ENCODE assay signal across 8 mouse cellular contexts in the genomic region with DNA sequence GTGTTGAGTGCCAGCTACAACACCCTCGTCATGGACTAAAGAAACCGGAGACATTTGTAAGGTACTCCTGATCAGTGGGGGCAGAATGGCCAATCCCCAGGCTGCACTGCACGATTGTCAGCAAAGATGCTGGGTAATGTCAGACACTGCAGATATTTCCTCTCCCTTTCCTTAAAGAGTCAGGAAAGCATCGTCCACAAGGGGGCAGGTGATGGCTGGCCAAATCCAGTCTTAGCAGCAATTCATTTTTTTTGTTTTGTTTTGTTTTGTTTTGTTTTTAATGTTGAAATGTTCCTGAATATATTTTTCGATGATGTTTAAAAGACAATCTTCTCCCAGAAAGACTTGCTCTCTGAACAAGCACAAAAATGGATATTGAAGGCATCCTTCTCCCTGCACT. TPM values are rescaled to one million over a fixed set of nuclear protein-coding genes. Genes with fewer than 3 reads are reported as not detected.
DNase-seq lines count a peak whose midpoint lies in the region; ATAC-seq and TF ChIP-seq lines count a peak whose summit lies in the region.
"Had no signal": no experiment of that assay in that cellular context is flagged by ENCODE, and none has a peak within 500 bp of the region (broad histone marks: within the 10 kb centered on the region; RNA-seq: fewer than 3 reads in every experiment).

No protein-coding gene starts in this region.

- H3K4me3 ChIP-seq in hindbrain, postnatal 0 days (ENCODE audit: low read length): no peak overlapping the region
- no peak overlapping the region for H3K4me3 ChIP-seq in hindbrain, embryonic 10.5 days
- H3K4me3 ChIP-seq in thymus, adult 2 months (ENCODE audit: control insufficient read depth, insufficient read depth, low read length): no peak overlapping the region
- no peak overlapping the region for H3K4me3 ChIP-seq in embryonic facial prominence, embryonic 10.5 days

- H3K36me3 ChIP-seq in hindbrain, postnatal 0 days (ENCODE audit: insufficient read depth, low read length): no peaks in the 10 kb centered on the region
- H3K36me3 ChIP-seq in hindbrain, embryonic 10.5 days: no peaks in the 10 kb centered on the region
- no peaks in the 10 kb centered on the region for H3K36me3 ChIP-seq in thymus, adult 2 months (ENCODE audit: control insufficient read depth, insufficient read depth, low read length)
- no peaks in the 10 kb centered on the region for H3K36me3 ChIP-seq in embryonic facial prominence, embryonic 10.5 days (replicated peaks)

- H3K27me3 ChIP-seq in hindbrain, postnatal 0 days (ENCODE audit: insufficient read depth, low read length): no peaks in the 10 kb centered on the region
- no peaks in the 10 kb centered on the region for H3K27me3 ChIP-seq in hindbrain, embryonic 10.5 days (ENCODE audit: insufficient read depth, poor library complexity, severe bottlenecking)
- no peaks in the 10 kb centered on the region for H3K27me3 ChIP-seq in thymus, adult 2 months (ENCODE audit: control insufficient read depth, insufficient read depth, low read length)
- no peaks in the 10 kb centered on the region for H3K27me3 ChIP-seq in embryonic facial prominence, embryonic 10.5 days (replicated peaks; ENCODE audit: low read depth, poor library complexity, severe bottlenecking)

- 43% methylated on average over 5 of the region's 5 CpGs for WGBS in hindbrain, postnatal 0 days
- WGBS in hindbrain, embryonic 10.5 days: 53% methylated on average over 5 of the region's 5 CpGs
- 42% methylated on average over 5 of the region's 5 CpGs for WGBS in thymus, adult 2 months
- WGBS in embryonic facial prominence, embryonic 10.5 days: 54% methylated on average over 5 of the region's 5 CpGs

- intact Hi-C loops in left cerebral cortex, postnatal 36 days (cut with DNase I): no loop called here

- no peak overlapping the region for H3K4me2 ChIP-seq in hindbrain, postnatal 0 days (ENCODE audit: low read depth, low read length)

- no peak overlapping the region for H3K27ac ChIP-seq in hindbrain, postnatal 0 days
- H3K27ac ChIP-seq in hindbrain, embryonic 10.5 days: no peak overlapping the region
- no peak overlapping the region for H3K27ac ChIP-seq in thymus, adult 2 months (ENCODE audit: control insufficient read depth, insufficient read depth, low read length)
- H3K27ac ChIP-seq in embryonic facial prominence, embryonic 10.5 days (replicated peaks): no peak overlapping the region

- peak; percentile 61 for DNase-seq in hindbrain, postnatal 0 days (ENCODE audit: low spot score)
- no peak for DNase-seq in hindbrain, embryonic 10.5 days (ENCODE audit: low spot score)
- peak; percentile 20 for DNase-seq in thymus, adult 2 months
- no peak for DNase-seq in thymus, adult 18-20 months
- DNase-seq in embryonic facial prominence, embryonic 10.5 days (ENCODE audit: low spot score): peak; percentile 23
- no peak for DNase-seq in spleen, postnatal 14 days (ENCODE audit: low spot score in 2 of 2)
- DNase-seq in left cerebral cortex, postnatal 36 days (ENCODE audit: low spot score in 2 of 2): no peak

- no peak for TF ChIP-seq POLR2A in thymus, adult 2 months (IDR thresholded peaks at IDR 0.05; ENCODE audit: control insufficient read depth, extremely low read depth, insufficient read depth, low read length, poor library complexity)

- no peak for ATAC-seq in hindbrain, postnatal 0 days
- ATAC-seq: inflammation-experienced regulatory T-cells, adult 6 months had no signal

- no peak overlapping the region for H3K9ac ChIP-seq in hindbrain, postnatal 0 days (replicated peaks; ENCODE audit: low read length)

- peak; percentile 73 for TF ChIP-seq CTCF in hindbrain, postnatal 0 days (IDR thresholded peaks at IDR 0.05; ENCODE audit: low read depth)
- no peak for TF ChIP-seq CTCF in thymus, adult 2 months (IDR thresholded peaks at IDR 0.05; ENCODE audit: borderline replicate concordance, control insufficient read depth, extremely low read depth, insufficient read depth, low read length, poor library complexity)

- no peaks in the 10 kb centered on the region for H3K4me1 ChIP-seq in hindbrain, postnatal 0 days (ENCODE audit: insufficient read depth, low read length)
- peaks cover 13% of the 10 kb centered on the region for H3K4me1 ChIP-seq in hindbrain, embryonic 10.5 days (replicated peaks)
- no peaks in the 10 kb centered on the region for H3K4me1 ChIP-seq in thymus, adult 2 months (replicated peaks; ENCODE audit: control insufficient read depth, insufficient read depth, low read length)
- peaks cover 12% of the 10 kb centered on the region for H3K4me1 ChIP-seq in embryonic facial prominence, embryonic 10.5 days

- H3K9me3 ChIP-seq in hindbrain, postnatal 0 days (ENCODE audit: low read length): no peaks in the 10 kb centered on the region
- no peaks in the 10 kb centered on the region for H3K9me3 ChIP-seq in hindbrain, embryonic 10.5 days
- H3K9me3 ChIP-seq in embryonic facial prominence, embryonic 10.5 days: no peaks in the 10 kb centered on the region

RNA-seq across cellular contexts. Expression of a gene that starts 15.9 kb away (rescaled TPM):
- 494 and 546 TPM in 2 replicates for total RNA-seq in hindbrain, postnatal 0 days (2014; rRNA removed)
- polyA plus RNA-seq in hindbrain, postnatal 0 days (2015; fragmentation: Nextera tagmentation; extraction: Ambion mirVana): 693 and 697 TPM in 2 replicates
- polyA plus RNA-seq in hindbrain, embryonic 10.5 days (2016; fragmentation: Nextera tagmentation; extraction: Ambion mirVana): 803 and 848 TPM in 2 replicates
- polyA plus RNA-seq in thymus, adult 2 months (2012; rRNA removed): 920 and 977 TPM in 2 replicates
- 764 and 848 TPM in 2 replicates for polyA plus RNA-seq in embryonic facial prominence, embryonic 10.5 days (2016; fragmentation: Nextera tagmentation; extraction: Ambion mirVana)
- 100 to 1,000 TPM; 312 to 340 TPM for total RNA-seq in left cerebral cortex, postnatal 36 days (2021)

Comparison
In these comparisons a context has a peak if more than half of its experiments do, and no peak if none do; other contexts are left out.
1. DNase-seq: peak in hindbrain, postnatal 0 days (single experiment), thymus, adult 2 months (single experiment) and embryonic facial prominence, embryonic 10.5 days (single experiment); none in hindbrain, embryonic 10.5 days (single experiment), thymus, adult 18-20 months (0 of 2), spleen, postnatal 14 days (0 of 2) and left cerebral cortex, postnatal 36 days (0 of 2).